Mouse (Mus musculus) heart, embryonic 11.5 days (tissue): Measurements from ENCODE around the gene Zdhhc4. TPM values are rescaled to one million over a fixed set of nuclear protein-coding genes. Genes with fewer than 3 reads are reported as not detected.
A peak's percentile ranks its signal among the peaks of the same experiment; 100 is the strongest.

Experiments used
- ATAC-seq: fragments of 200-750 bp; cut with Nextera tagmentation; replicated peaks from 2 replicates; pipeline ENCODE4 v1.8.0; 2017; ENCODE audit warnings: moderate library complexity; ENCODE audit not compliant: insufficient number of reproducible peaks, low FRiP score, low TSS enrichment
- H3K27ac ChIP-seq: fragments of 300-500 bp; sonication (generic); 2 replicates; pipeline ENCODE4 v1.5.1; 2014; ENCODE audit warnings: mild to moderate bottlenecking, low read depth, low read length
- H3K27me3 ChIP-seq: fragments of 300-500 bp; sonication (generic); 2 replicates; pipeline ENCODE4 v1.6.1; 2014; ENCODE audit warnings: mild to moderate bottlenecking, low read length, mixed read lengths; ENCODE audit not compliant: control insufficient read depth, insufficient read depth
- H3K36me3 ChIP-seq: fragments of 300-500 bp; sonication (generic); 2 replicates; pipeline ENCODE4 v1.6.1; 2014; ENCODE audit warnings: mild to moderate bottlenecking, low read length, moderate library complexity, mixed read lengths; ENCODE audit not compliant: control insufficient read depth, insufficient read depth
- H3K4me1 ChIP-seq: fragments of 300-500 bp; sonication (generic); 2 replicates; pipeline ENCODE4 v1.6.1; 2014; ENCODE audit warnings: low read length; ENCODE audit not compliant: control insufficient read depth, insufficient read depth
- H3K4me2 ChIP-seq: fragments of 300-500 bp; sonication (generic); 2 replicates; pipeline ENCODE4 v1.6.1; 2014; ENCODE audit warnings: mild to moderate bottlenecking, moderate library complexity
- H3K4me3 ChIP-seq: fragments of 300-500 bp; sonication (generic); 2 replicates; pipeline ENCODE4 v1.5.1; 2014; ENCODE audit warnings: low read depth, low read length
- H3K9ac ChIP-seq: fragments of 300-500 bp; sonication (generic); 2 replicates; pipeline ENCODE4 v1.6.1; 2014; ENCODE audit warnings: mild to moderate bottlenecking, low read depth, low read length, moderate library complexity
- H3K9me3 ChIP-seq: fragments of 300-500 bp; sonication (generic); replicated peaks from 2 replicates; pipeline ENCODE4 v1.6.1; 2016; ENCODE audit warnings: low read length; ENCODE audit not compliant: control insufficient read depth
- WGBS: fragments of 180-500 bp; shearing (Covaris S2); extraction: QIAGEN DNeasy Blood & Tissue Kit; methylation state at CpG from one replicate; pipeline ENCODE4 v1.1.7; 2014; ENCODE audit not compliant: insufficient replicate concordance; 5-methylcytosine and 5-hydroxymethylcytosine counted together
- polyA plus RNA-seq: library from polyadenylated mRNA; unstranded; fragments of >200 nt; fragmentation: Nextera tagmentation; extraction: Ambion mirVana; gene quantifications from 2 replicates; pipeline ENCODE4 v1.2.1, GENCODE M21; 2014

The Zdhhc4 gene
- polyA plus RNA-seq, 1 experiment from 2014 or later: 56.9 TPM

- no peak overlapping the region for H3K4me3 ChIP-seq
- no peak overlapping the region for H3K27ac ChIP-seq
- H3K9me3 ChIP-seq: no peaks in the 10 kb centered on the region
- ATAC-seq: no peak
- no peaks in the 10 kb centered on the region for H3K4me1 ChIP-seq
- H3K9ac ChIP-seq: no peak overlapping the region
- no peak overlapping the region for H3K4me2 ChIP-seq
- H3K36me3 ChIP-seq: no peaks in the 10 kb centered on the region
- WGBS: 49% methylated on average over 6 of the region's 6 CpGs
- peaks cover 5% of the 10 kb centered on the region; the same call in 1 of the 2 replicates for H3K27me3 ChIP-seq
Observed at GRCm38 (mm10) chr5:143339603-143340002, 10.5 kb upstream of the Zdhhc4 start.

- Histone ChIP-seq H3K9ac (no peak overlapping the region), H3K4me2 (no peak overlapping the region), H3K36me3 (no peaks in the 10 kb centered on the region), H3K9me3 (no peaks in the 10 kb centered on the region), H3K4me1 (no peaks in the 10 kb centered on the region), H3K27me3 (peaks cover 5% of the 10 kb centered on the region; the same call in 1 of the 2 replicates), H3K27ac (no peak overlapping the region), H3K4me3 (no peak overlapping the region)
- 58% methylated on average over 6 of the region's 6 CpGs for WGBS
- no peak for ATAC-seq
Observed at GRCm38 (mm10) chr5:143336559-143336958, 7.5 kb upstream of the Zdhhc4 start.

- no peak for ATAC-seq
- peaks cover 5% of the 10 kb centered on the region; the same call in 1 of the 2 replicates for H3K27me3 ChIP-seq
- WGBS: 71% methylated on average over 7 of the region's 7 CpGs
Observed at GRCm38 (mm10) chr5:143335089-143335460, 6.0 kb upstream of the Zdhhc4 start.

GRCm38 (mm10) chr5:143334418-143335088, 5.5 kb upstream of the Zdhhc4 start:
- 68% methylated on average over 14 of the region's 14 CpGs for WGBS

More at GRCm38 (mm10) chr5:143335089-143335460, 6.0 kb upstream of the Zdhhc4 start:
- Histone ChIP-seq H3K9ac (no peak overlapping the region), H3K36me3 (no peaks in the 10 kb centered on the region), H3K9me3 (no peaks in the 10 kb centered on the region), H3K27ac (no peak overlapping the region), H3K4me1 (peaks cover 2% of the 10 kb centered on the region; the same call in 1 of the 2 replicates), H3K4me3 (no peak overlapping the region), H3K4me2 (no peak overlapping the region)

GRCm38 (mm10) chr5:143333872-143334271, 4.8 kb upstream of the Zdhhc4 start:
- H3K27me3 ChIP-seq: peaks cover 5% of the 10 kb centered on the region; the same call in 1 of the 2 replicates
- no peak overlapping the region for H3K9ac ChIP-seq
- H3K4me3 ChIP-seq: no peak overlapping the region
- H3K27ac ChIP-seq: no peak overlapping the region
- WGBS: 11% methylated on average over 5 of the region's 5 CpGs
- no peaks in the 10 kb centered on the region for H3K9me3 ChIP-seq
- ATAC-seq: no peak
- peaks cover 7% of the 10 kb centered on the region for H3K4me1 ChIP-seq
- no peaks in the 10 kb centered on the region for H3K36me3 ChIP-seq
- no peak overlapping the region; the same call in 1 of the 2 replicates for H3K4me2 ChIP-seq

More at GRCm38 (mm10) chr5:143334418-143335088, 5.5 kb upstream of the Zdhhc4 start:
- ATAC-seq: no peak
- H3K4me3 ChIP-seq: no peak overlapping the region
- no peaks in the 10 kb centered on the region for H3K36me3 ChIP-seq
- no peaks in the 10 kb centered on the region for H3K9me3 ChIP-seq
- H3K27me3 ChIP-seq: peaks cover 5% of the 10 kb centered on the region; the same call in 1 of the 2 replicates
- no peak overlapping the region for H3K4me2 ChIP-seq
- no peak overlapping the region for H3K9ac ChIP-seq
- peaks cover 7% of the 10 kb centered on the region for H3K4me1 ChIP-seq
- no peak overlapping the region for H3K27ac ChIP-seq

GRCm38 (mm10) chr5:143317288-143317610, 11.8 kb downstream of the Zdhhc4 start:
- Histone ChIP-seq H3K9ac (no peak overlapping the region), H3K4me2 (no peak overlapping the region), H3K27me3 (no peaks in the 10 kb centered on the region), H3K36me3 (peaks cover 17% of the 10 kb centered on the region), H3K4me1 (peaks cover 13% of the 10 kb centered on the region), H3K4me3 (no peak overlapping the region), H3K27ac (no peak overlapping the region), H3K9me3 (no peaks in the 10 kb centered on the region)
- no peak for ATAC-seq
- 89% methylated on average over 8 of the region's 8 CpGs for WGBS

- 87% methylated on average over 5 of the region's 5 CpGs for WGBS
- Histone ChIP-seq H3K9ac (no peak overlapping the region), H3K36me3 (peaks cover 18% of the 10 kb centered on the region; the same call in 1 of the 2 replicates), H3K4me2 (no peak overlapping the region; the same call in 1 of the 2 replicates), H3K9me3 (no peaks in the 10 kb centered on the region), H3K27ac (no peak overlapping the region), H3K4me3 (no peak overlapping the region), H3K27me3 (no peaks in the 10 kb centered on the region), H3K4me1 (peaks cover 13% of the 10 kb centered on the region)
- no peak for ATAC-seq
Observed at GRCm38 (mm10) chr5:143316605-143317287, 12.3 kb downstream of the Zdhhc4 start.

- no peak overlapping the region for H3K27ac ChIP-seq
- peak overlapping the region; percentile 92 for H3K4me2 ChIP-seq
- H3K4me1 ChIP-seq: peaks cover 13% of the 10 kb centered on the region
- no peaks in the 10 kb centered on the region for H3K27me3 ChIP-seq
- peaks cover 23% of the 10 kb centered on the region for H3K36me3 ChIP-seq
- 13% methylated on average over 8 of the region's 8 CpGs for WGBS
- no peak for ATAC-seq
- H3K9ac ChIP-seq: peak overlapping the region; percentile 92
- no peaks in the 10 kb centered on the region for H3K9me3 ChIP-seq
- H3K4me3 ChIP-seq: peak overlapping the region; percentile 75
Observed at GRCm38 (mm10) chr5:143315514-143315888, 13.6 kb downstream of the Zdhhc4 start.
